Mouse (Mus musculus): ENCODE measurements around the gene Cdc42bpb.

- TF ChIP-seq CTCF (IDR thresholded peaks at IDR 0.05; ENCODE audit: low read depth) (no peak), EP300 (IDR thresholded peaks at IDR 0.05; ENCODE audit: low read depth) (no peak)
These were observed 27.8 kb downstream of the Cdc42bpb start for GRCm38 (mm10) chr12:111349540-111350231.
